Mouse (Mus musculus): ENCODE results near the gene Phf3. TPM values are rescaled to one million over a fixed set of nuclear protein-coding genes. Genes with fewer than 3 reads are reported as not detected.

Gene Phf3
- polyA plus RNA-seq, 1 experiment: 6.0 TPM

DNA sequence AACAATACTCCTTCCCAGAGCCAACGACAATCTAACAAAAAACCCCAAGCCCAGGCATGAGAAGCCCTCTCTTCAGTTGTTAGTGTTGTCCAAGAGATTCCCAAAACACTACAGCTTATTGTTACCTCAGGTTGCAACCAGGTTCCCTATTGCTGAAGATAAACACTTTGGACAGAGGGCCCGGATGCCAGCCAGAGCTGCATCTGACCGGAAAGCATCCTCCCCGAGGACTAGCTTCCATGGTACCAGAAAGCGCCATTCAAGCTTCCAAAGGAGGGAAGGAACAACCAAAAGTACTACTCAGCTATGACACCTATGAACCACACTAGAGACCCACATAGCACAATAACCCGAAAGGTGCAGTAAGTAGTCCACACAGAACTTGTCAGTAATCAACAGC, 38.2 kb downstream of the Phf3 start:
- DNase-seq (ENCODE audit: low read depth, low spot score): no peak
- WGBS: 94% methylated on average over 6 of the region's 6 CpGs

DNA sequence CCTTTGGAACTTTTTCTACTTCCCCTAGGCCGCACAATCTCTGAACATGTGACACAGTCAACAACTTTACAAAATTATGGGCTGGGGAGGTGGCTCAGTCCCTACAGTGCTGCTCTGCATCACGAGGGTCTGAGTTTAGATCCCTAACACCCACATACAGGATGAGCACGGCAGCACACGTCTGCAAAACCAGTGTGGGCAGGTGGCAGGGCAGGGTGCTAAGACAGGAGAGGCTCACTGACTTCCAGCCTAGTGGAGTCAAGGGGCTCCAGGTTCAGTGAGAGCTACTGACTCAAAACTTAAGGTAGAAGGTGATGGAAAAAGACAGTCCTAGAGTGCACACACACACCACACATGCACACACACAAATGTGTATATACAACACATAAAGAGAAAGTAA, 40.9 kb downstream of the Phf3 start:
- 69% methylated on average over 4 of the region's 4 CpGs for WGBS

DNA sequence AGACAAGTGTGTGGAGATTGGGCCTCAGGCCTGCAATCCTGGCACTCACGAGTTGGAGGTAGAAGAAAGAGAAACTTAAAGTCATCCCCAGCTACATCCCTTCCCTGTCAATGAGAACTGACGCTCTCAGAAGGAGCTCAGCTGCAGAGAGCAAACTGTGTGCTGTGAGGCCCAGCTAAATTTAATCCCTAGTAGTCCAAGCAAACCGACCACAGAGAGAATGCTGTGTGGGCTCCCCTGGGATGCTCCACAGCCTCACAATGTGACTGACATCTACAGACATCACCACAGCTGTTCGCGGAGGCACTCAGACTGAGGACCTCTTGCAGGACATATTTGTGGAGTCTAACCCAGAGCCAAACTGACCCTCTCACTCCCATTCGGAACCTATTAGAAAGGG, 54.3 kb downstream of the Phf3 start:
- WGBS: 75% methylated on average over 6 of the region's 6 CpGs

More for the DNA sequence above, 40.9 kb downstream of the Phf3 start:
- DNase-seq (ENCODE audit: low read depth, low spot score): no peak

DNA sequence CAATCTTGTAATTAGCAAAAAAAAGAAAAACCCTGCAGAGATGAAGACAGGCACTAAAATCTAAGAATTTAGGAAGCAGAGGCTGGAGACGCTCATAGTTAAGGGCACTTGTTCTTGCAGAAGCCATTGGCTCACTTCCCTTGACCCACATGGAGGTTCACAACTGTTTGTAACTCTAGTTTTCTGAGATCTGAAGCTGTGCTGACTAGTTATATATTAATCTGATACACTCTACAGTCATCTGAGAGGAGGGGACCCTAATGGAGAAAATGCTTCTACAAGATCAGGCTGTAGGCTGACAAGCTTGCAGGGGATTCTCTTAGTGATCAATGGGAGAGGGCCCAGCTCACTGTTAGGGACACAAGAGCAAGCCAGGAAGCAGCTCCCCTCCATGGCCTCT, 58.1 kb downstream of the Phf3 start:
- 91% methylated on average over 1 of the region's 1 CpGs for WGBS
- DNase-seq (ENCODE audit: low read depth, low spot score): no peak

More for the DNA sequence above, 54.3 kb downstream of the Phf3 start:
- DNase-seq (ENCODE audit: low read depth, low spot score): no peak

DNA sequence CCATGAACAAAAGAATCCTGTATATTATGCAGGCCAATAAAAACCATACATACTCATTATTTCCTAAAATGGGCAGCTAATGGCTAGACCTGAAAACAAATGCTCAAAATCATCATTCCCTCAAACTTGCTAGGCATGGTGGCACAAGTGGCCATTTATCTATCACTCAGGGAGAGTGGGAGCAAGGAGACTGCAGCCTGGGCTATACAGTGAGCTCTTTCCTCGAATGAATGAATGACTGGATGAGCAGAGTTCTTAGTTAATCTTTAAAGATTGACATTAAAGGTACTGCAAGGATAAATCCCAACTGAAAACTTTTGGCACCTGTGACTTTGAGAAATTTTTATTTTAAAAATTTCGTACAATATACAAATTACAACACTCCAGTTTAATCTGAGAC, 58.7 kb downstream of the Phf3 start:
- no peak for DNase-seq (ENCODE audit: low read depth, low spot score)
- WGBS: 73% methylated on average over 2 of the region's 2 CpGs

DNA sequence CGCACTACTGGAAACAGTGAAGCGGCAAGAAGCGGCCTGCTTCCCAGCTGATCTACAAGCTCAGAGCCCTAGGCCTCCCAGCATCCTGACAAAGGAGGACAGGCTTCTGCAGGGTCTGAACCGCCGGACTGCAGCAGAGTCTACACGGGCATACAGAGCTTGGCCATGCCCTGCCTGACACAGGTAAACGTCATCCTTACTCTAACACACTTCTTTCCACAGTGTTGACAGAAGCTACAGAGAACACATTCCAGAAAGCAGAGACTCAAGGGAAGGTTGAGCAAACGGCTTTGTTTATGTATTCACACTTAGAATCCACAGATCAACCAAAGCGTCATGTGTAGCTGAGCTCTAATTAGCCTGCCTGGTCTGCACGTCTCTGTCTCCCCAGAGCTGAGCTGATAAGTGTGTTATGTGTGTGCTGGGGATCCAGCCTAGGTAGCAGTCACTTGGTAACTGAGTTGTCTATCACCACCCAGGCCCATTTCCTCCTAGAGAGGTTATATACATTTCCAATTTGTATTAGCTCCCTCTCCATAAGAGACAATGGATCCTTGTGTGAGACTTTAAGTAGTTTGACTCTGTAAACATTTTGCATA, 65.5 kb downstream of the Phf3 start:
- 79% methylated on average over 10 of the region's 10 CpGs for WGBS
- DNase-seq (ENCODE audit: low read depth, low spot score): no peak

DNA sequence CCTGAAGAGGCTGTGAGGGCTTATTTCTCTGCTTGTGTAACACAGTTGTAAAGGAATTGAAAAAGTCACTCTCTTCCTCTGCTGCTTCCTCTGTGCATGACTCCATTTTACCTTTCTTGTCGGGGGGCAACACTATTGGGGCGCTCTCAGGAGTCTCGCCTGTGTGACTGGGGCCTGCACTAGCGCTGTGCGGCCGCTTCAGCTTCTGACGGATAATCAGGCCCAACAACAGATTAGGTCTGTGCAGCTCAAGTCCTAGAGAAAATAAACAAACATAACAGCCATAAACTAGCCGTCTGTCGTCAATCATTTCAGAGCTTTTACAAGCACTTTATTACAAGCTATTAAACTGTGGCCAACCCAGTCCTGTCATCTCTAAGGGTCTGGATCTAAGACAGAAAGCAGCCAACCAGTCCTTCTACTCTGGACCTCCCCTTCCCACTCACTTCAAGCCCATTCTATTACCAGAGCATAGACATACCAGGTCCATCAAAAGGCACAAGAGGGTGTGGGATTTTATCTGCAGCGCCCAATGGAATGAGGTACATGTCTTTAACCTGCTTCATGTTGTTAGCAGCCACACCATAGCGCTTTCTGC, 67.9 kb downstream of the Phf3 start:
- no peak for DNase-seq (ENCODE audit: low read depth, low spot score)
- WGBS: 42% methylated on average over 11 of the region's 11 CpGs

DNA sequence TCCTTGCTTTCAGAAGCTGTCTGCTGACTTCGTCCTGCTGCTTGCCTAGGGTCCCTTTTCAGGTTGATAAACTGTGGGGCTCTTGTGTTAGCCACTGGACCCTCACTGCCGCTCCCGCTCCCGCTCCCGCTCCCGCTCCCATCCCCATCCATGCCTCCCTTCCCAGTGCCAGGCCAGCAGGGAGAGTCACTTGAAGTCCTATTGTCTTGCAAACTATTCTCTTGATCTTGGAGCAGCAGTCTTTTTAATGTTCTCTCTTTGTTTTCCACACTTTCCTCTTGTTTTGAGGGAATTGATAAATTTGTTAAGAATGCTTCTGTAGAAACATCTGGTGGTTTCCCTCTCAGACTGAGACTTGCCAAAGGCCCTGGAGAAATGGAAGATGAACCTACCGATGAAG, 68.8 kb downstream of the Phf3 start:
- DNase-seq (ENCODE audit: low read depth, low spot score): no peak
- WGBS: 99% methylated on average over 7 of the region's 7 CpGs

DNA sequence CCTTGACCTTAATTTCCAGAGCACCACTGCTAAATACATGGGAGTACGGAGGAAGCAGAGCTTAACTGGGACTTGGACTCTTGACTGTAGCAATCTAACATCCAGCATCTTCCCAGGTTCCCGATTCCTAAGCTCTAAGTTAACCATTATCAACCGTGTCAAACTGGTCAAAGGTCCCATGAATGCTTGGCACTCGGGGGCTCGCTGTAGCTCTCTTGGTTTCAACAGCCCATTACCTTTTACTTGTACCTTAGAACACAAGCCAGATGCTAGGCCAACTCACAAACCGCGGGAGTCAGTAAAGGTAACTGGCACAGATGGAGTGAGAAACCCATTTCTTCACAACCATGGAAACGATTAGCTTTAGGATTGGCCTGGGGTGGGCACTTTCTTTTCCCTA, 71.8 kb downstream of the Phf3 start:
- no peak for DNase-seq (ENCODE audit: low read depth, low spot score)
- 92% methylated on average over 8 of the region's 8 CpGs for whole genome bisulfite sequencing

DNA sequence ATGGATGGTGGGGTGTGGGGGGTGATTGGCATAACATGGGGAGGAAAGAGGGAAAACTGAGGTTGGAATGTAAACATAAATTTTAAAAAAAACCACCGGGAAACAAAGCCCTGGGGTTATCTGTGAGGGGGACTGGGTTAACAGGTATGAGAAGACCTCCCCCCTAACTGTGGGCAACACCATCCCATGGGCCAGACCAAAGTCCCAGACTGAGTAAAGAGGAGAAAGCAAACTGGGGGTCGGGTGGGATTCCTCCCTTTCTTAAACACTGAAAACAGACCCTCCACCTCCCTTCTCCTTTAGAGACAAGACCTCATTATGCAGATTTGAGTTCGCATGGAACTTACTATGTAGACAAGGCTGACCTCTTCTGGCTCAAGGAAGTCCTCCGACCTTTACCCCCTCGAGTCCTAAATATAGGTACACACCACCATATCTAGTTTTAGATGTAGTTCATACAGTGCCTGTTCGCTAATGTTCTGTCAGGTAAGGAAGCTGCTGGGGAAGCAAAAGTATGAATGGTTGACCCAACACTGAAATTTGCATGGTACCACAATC, 74.4 kb downstream of the Phf3 start:
- no peak for DNase-seq (ENCODE audit: low read depth, low spot score)
- 74% methylated on average over 6 of the region's 6 CpGs for WGBS

DNA sequence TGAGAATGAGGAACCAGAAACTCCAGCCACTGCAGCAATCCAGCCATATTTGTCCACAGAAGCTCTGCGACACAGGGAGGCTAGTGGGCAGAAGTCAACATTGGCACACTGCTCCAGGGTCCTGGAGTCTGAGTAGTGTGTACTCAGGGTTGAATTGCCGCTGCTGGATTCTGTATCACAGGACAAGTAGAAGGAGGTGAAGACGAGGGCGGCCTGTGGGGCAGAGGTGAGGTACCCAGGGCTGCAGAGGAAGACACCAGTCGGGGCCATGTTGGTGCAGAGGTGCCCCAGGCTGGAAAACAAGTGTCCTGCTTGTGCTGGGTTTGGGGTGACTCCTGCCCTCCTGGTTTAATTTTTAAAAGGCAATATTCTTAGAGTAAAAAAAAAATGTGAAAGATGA, 79.1 kb downstream of the Phf3 start:
- 70% methylated on average over 5 of the region's 5 CpGs for WGBS
- no peak for DNase-seq (ENCODE audit: low read depth, low spot score)

DNA sequence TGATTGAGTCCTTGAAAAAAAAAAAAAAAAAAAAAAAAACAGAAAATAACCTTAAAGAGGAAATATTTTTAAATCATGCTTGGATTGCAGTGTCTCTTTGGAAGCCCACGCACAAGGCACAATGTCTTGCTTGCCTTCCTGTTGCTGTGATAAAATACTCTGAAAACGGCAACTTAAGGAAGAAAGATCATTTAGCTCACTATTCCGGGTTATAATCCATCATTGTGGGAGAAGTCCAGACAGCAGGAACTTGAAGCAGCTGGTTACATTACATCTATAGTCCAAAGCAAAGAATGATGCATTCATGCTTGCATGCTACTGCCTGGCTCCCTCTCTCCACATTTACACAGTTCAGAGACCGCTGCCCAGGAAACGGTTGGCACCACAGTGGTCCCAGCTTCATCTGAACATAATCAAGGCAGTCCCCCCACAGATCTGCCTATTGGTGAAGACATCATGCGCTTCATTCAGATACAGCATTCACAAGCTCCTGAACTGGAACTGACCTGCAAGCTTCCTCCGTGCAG, 80.3 kb downstream of the Phf3 start:
- DNase-seq (ENCODE audit: low read depth, low spot score): no peak
- WGBS: 80% methylated on average over 7 of the region's 7 CpGs

DNA sequence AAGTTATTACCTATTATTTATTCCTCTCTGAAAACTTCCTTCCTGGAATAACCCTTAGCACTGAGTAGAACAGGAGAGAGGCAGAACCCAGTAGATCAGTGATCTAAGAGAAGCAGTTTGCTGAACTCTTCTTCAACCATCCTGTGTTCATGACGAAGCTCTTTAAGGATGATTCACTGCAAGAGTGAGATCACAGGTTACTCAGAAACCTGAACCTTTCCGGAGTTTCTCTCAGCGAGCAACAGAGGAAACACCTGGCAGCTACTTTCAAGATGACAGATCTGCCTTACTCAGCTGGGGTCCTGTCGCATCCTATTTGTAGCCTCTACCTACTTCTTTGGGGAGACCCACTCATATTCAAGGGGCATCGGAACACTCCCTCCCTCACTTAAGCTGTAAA, 80.8 kb downstream of the Phf3 start:
- DNase-seq (ENCODE audit: low read depth, low spot score): no peak
- 46% methylated on average over 5 of the region's 5 CpGs for WGBS

DNA sequence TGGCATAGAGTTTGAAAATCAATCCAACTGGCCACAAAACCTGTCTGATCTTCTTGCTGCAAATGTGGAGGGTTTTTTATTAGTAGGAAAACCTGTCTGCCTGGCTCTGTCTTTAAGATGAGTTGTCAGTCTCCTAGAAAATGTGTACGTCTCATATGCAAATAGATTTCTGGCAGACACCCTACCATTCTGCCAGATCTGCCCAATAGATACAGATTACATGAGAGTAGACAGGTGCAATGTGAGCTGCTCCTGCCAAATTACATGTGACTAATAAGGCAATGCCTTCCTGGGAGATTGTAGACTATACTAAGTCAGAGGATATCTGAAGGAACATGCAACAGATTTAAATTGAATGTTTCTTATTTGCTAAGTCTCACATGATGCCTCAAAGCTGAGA, 83.5 kb downstream of the Phf3 start:
- 27% methylated on average over 1 of the region's 1 CpGs for WGBS
- DNase-seq (ENCODE audit: low read depth, low spot score): no peak

DNA sequence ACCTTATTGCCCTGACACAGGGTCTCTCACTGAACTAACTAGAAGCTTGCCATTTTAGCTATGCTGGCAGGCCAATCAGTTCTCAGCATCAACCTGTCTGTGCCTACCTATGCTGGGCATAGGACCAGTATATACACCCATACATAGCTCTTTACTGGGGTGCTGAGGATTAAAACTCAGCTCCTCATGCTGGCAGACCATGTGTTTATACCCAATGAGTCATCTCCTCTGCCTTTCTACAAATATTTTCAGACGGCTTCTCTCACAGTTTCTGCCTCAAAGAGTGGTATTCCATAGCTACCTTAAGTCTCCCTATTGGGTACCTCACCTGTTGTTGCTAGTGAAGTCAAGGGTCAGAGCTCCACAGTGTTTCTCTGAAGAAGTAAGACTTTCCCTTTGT, 84.0 kb downstream of the Phf3 start:
- WGBS: 36% methylated on average over 1 of the region's 1 CpGs
- DNase-seq (ENCODE audit: low read depth, low spot score): no peak

DNA sequence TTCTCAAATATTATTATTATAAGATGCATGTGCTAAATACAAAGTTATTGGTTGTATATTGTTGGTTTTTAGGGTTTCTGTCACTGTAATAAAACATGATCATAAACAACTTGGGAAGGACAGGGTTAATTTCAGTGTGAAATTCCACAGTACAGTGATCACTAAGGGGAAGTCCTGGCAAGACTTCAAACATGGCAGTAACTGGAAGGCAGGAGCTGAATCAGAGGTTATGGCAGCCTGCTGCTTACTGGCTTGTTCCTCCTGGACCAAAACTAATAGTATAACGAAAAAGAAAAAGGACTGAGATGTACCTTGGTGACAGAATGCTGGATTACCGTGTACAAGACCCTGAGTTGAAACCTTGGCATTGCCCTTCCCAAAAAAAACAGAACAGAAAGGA, 84.7 kb downstream of the Phf3 start:
- no peak for DNase-seq (ENCODE audit: low read depth, low spot score)
- WGBS: 43% methylated on average over 2 of the region's 2 CpGs

DNA sequence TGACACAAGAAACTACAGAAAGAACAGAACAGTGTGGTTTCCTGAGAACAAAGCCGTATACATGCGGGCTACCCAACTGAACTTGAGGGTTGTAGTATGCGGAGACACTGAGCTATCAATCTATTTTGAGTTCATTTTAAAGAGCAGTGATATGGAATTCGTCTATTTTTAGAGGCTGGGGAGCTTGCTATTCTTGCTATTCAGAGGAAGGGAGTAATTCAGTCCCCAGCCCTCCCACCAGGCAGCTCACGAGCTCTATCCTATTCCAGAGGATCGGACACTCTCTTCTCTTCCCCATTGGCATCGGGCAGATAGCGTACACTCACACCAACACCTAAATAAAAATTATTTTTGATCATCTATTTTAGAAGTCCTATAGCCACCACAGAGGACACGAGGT, 87.1 kb downstream of the Phf3 start:
- 89% methylated on average over 9 of the region's 9 CpGs for WGBS
- no peak for DNase-seq (ENCODE audit: low read depth, low spot score)

DNA sequence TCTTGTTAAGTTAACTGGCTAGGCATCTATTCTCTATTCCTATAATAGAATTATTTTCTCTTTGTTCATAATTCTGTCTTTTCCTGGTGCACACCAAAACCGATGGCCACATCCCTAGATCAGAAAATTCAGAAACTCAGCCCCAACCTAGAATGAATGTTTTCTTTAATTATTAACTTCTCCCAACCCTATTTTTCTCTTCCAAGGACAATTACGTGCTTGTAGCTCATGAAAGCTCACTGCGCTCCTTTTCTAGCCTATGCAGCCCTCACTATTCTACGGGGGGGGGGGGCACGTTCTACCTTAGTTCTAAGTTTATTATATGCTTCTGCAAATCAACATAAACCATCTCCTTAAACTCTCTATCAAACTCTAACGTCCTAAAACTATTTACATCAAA, 90.0 kb downstream of the Phf3 start:
- WGBS: 35% methylated on average over 6 of the region's 6 CpGs
- no peak for DNase-seq (ENCODE audit: low read depth, low spot score)

DNA sequence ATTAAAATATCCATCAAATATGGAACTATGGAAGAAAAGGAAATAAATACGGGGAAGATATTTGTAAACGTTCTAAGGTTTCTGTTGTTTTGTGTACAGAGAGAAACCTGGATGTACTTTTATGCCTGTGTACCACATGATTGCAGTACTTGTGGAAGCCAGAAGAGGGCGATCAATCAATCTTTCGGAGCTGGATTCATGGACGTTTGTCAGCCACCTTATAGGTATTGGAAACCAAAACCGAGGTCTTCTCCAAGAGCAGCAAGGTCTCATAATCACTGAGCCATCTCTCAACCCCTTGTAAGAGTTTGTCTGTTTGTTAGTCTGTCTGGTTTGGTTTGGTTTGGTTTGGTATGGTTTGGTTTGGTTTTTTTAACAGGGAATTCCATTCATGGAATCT, 93.4 kb downstream of the Phf3 start:
- DNase-seq (ENCODE audit: low read depth, low spot score): peak; percentile 25
- WGBS: 34% methylated on average over 6 of the region's 6 CpGs

DNA sequence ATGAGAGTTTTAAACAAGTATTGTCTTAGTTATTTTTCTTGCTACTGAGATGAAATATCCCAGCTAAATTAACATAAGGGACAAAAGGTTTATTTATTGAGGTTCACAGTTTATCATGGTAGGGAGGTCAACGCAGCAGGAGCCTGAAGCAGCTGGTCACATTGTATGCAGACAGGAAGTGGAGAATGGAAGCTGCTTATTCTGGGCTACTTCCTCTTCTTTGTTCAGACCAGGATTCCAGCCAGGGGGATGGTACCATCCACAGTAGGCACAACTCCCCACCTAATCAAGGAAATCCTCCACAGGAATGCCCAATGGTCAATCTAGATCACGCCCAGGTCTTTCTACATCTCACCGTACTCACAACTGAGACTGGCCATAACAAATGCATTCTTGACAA, 94.2 kb downstream of the Phf3 start:
- WGBS: 80% methylated on average over 3 of the region's 3 CpGs
- no peak for DNase-seq (ENCODE audit: low read depth, low spot score)

DNA sequence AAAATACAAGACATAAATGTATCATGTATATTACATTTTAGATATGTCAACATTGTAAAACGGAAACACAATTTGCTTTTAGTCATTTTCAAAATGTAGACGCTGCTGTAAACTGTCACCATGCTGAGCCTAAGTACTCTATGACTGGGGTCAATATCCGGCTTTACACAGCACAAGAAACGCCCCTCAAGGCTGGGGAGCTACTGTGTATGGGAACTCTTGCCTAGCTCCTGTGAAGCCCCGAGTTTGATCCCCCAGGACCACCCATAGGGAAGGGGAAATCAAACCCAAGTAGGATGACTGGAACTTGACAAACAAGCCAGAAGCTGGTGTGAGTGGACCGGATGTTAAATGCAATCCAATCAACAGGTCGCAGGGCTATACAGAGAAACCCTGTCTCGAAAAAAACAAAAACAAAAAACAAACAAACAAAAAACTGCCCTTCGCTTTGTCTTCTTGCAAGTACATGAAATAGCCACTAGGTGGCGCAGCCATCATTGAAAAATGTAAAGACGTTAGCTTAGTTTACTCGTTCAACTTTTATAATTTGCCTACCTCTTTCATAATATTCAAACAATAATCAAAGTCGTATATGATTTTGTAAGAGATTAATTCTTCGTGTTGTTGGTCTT, 95.2 kb downstream of the Phf3 start:
- peak; percentile 11 for DNase-seq (ENCODE audit: low read depth, low spot score)
- 10% methylated on average over 14 of the region's 14 CpGs for WGBS

Measured in large intestine, adult 2 months (tissue).